Mouse (Mus musculus) E14TG2a.4 (cell line): ENCODE measurements at regions not wholly inside any gene's neighbourhood (a gene's known extent, or its start where the extent isn't known, plus 50 kb on each side); places are given as distances from the start of the nearest gene placed in this dataset.

ENCODE experiments used
- CTCF ChIP-seq: conservative IDR thresholded peaks from 2 replicates; pipeline ENCODE4 v1.5.1; 2014; ENCODE audit warnings: low read length
- NANOG ChIP-seq: IDR thresholded peaks from 2 replicates; pipeline ENCODE4 v1.6.1; 2014; ENCODE audit warnings: borderline replicate concordance, low read length, mixed read lengths
- POU5F1 ChIP-seq: IDR thresholded peaks from 2 replicates; pipeline ENCODE4 v1.6.1; 2014; ENCODE audit warnings: low read length, borderline replicate concordance

- no peak for TF ChIP-seq CTCF
- no peak for TF ChIP-seq POU5F1
- no peak for TF ChIP-seq NANOG
Observed at GRCm38 (mm10) chr9:103818998-103819397, 57.4 kb upstream of the Tmem108 start.
